Mouse (Mus musculus) limb, embryonic 10.5 days (tissue): ENCODE measurements around the gene Hnmt. TPM values are rescaled to one million over a fixed set of nuclear protein-coding genes. Genes with fewer than 3 reads are reported as not detected.
A peak's percentile ranks its signal among the peaks of the same experiment; 100 is the strongest.
"Not testable (repeated sequence)": the region's sequence is repeated elsewhere in the genome, so short reads cannot be mapped to it uniquely, and the experiment has no call there.

ENCODE experiments used
- DNase-seq: peaks from one replicate; pipeline ENCODE4 v3.0.0-alpha.2; 2017; ENCODE audit warnings: low spot score
- H3K27ac ChIP-seq: fragments of 300-500 bp; sonication (generic); 2 replicates; pipeline ENCODE4 v1.5.1; 2016; ENCODE audit warnings: mild to moderate bottlenecking
- H3K27me3 ChIP-seq: fragments of 300-500 bp; sonication (generic); 2 replicates; pipeline ENCODE4 v1.6.1; 2016; ENCODE audit warnings: low read depth, mild to moderate bottlenecking; ENCODE audit not compliant: poor library complexity, severe bottlenecking
- H3K36me3 ChIP-seq: fragments of 300-500 bp; sonication (generic); 2 replicates; pipeline ENCODE4 v1.6.1; 2016; ENCODE audit warnings: mild to moderate bottlenecking, moderate library complexity
- H3K4me1 ChIP-seq: fragments of 300-500 bp; sonication (generic); 2 replicates; pipeline ENCODE4 v1.6.1; 2016
- H3K4me3 ChIP-seq: fragments of 300-500 bp; sonication (generic); 2 replicates; pipeline ENCODE4 v1.5.1; 2016; ENCODE audit warnings: mild to moderate bottlenecking, moderate library complexity
- H3K9me3 ChIP-seq: fragments of 300-500 bp; sonication (generic); replicated peaks from 2 replicates; pipeline ENCODE4 v1.6.1; 2016; ENCODE audit warnings: mild to moderate bottlenecking
- WGBS: fragments of 180-500 bp; shearing (Covaris S2); methylation state at CpG from one replicate; pipeline ENCODE4 v1.1.7; 2016; 5-methylcytosine and 5-hydroxymethylcytosine counted together
- polyA plus RNA-seq: library from polyadenylated mRNA; unstranded; fragments of >200 nt; fragmentation: Nextera tagmentation; extraction: Ambion mirVana; gene quantifications from 2 replicates; pipeline ENCODE4 v1.2.1, GENCODE M21; 2016

Gene Hnmt
- polyA plus RNA-seq: 0.53 and 0.83 TPM in 2 replicates

- Histone ChIP-seq H3K27ac (peak within 1 kb of the TSS; percentile 66), H3K27me3 (no peaks in the 10 kb centered on the region), H3K4me1 (peaks cover 9% of the 10 kb centered on the region), H3K9me3 (no peaks in the 10 kb centered on the region), H3K36me3 (no peaks in the 10 kb centered on the region), H3K4me3 (peak within 1 kb of the TSS; percentile 41)
- WGBS: 64% methylated on average over 7 of the region's 7 CpGs
- no peak for DNase-seq
Measured at GRCm38 (mm10) chr2:24049344-24049990, at the start of gene Hnmt. Hnmt (minus strand) TSS chr2:24049394.

DNA sequence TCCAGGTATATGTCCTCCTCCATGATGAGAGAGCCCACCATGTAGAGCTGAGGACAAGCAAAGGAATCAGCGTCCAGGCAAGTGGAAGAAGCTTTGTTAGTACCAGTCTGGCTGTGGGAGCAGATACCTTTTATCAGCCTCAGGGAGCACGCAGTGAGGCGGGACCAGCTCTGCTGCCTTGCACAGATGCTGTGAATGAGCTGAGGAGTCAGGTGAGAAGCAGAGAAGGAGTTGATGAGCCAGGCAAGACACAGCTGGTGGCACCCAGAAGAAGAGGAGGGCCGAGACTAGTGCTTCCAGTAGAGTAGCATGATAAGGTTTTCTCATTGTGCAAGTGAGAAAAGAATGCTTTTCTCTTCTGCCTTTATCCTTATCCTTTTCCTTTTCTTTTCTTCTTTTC lies 47.3 kb upstream of the Hnmt start, which contains the start of gene Tbpl2:
TSS of gene Tbpl2 (minus strand) at position 101 of the 400 bp plus-strand sequence.
- H3K36me3 ChIP-seq: no peaks in the 10 kb centered on the region
- no peak within 1 kb of the TSS for H3K27ac ChIP-seq
- H3K4me1 ChIP-seq: no peaks in the 10 kb centered on the region
- H3K4me3 ChIP-seq: no peak within 1 kb of the TSS
- no peaks in the 10 kb centered on the region for H3K27me3 ChIP-seq
- no peak for DNase-seq
- H3K9me3 ChIP-seq: no peaks in the 10 kb centered on the region
- 85% methylated on average over 4 of the region's 4 CpGs for WGBS

GRCm38 (mm10) chr2:24090921-24091320 lies 41.7 kb upstream of the Hnmt start:
- no peaks in the 10 kb centered on the region for H3K4me1 ChIP-seq
- H3K9me3 ChIP-seq: no peaks in the 10 kb centered on the region
- no peak overlapping the region for H3K4me3 ChIP-seq
- H3K36me3 ChIP-seq: no peaks in the 10 kb centered on the region
- no peaks in the 10 kb centered on the region for H3K27me3 ChIP-seq
- 79% methylated on average over 1 of the region's 1 CpGs for WGBS
- DNase-seq: no peak
- H3K27ac ChIP-seq: no peak overlapping the region

- no peak for DNase-seq
- Histone ChIP-seq H3K4me1 (peaks cover 9% of the 10 kb centered on the region), H3K27me3 (no peaks in the 10 kb centered on the region), H3K27ac (no peak overlapping the region), H3K9me3 (no peaks in the 10 kb centered on the region), H3K36me3 (no peaks in the 10 kb centered on the region), H3K4me3 (no peak overlapping the region)
- 87% methylated on average over 3 of the region's 3 CpGs for WGBS
Measured at GRCm38 (mm10) chr2:24050459-24050858, 1.3 kb upstream of the Hnmt start.

- WGBS: 17% methylated on average over 16 of the region's 16 CpGs
- Histone ChIP-seq H3K27ac (peak overlapping the region; percentile 66), H3K9me3 (no peaks in the 10 kb centered on the region), H3K4me1 (peaks cover 9% of the 10 kb centered on the region), H3K36me3 (no peaks in the 10 kb centered on the region), H3K4me3 (peak overlapping the region; percentile 41), H3K27me3 (no peaks in the 10 kb centered on the region)
- peak; percentile 35 for DNase-seq
Measured at GRCm38 (mm10) chr2:24048480-24049097, 605 bp downstream of the Hnmt start.

- peak overlapping the region; percentile 41 for H3K4me3 ChIP-seq
- H3K27me3 ChIP-seq: no peaks in the 10 kb centered on the region
- no peak overlapping the region; the same call in 1 of the 2 replicates for H3K27ac ChIP-seq
- DNase-seq: no peak
- peaks cover 9% of the 10 kb centered on the region for H3K4me1 ChIP-seq
- no peaks in the 10 kb centered on the region for H3K9me3 ChIP-seq
- 78% methylated on average over 6 of the region's 6 CpGs for WGBS
- no peaks in the 10 kb centered on the region for H3K36me3 ChIP-seq
Measured at GRCm38 (mm10) chr2:24047551-24048479, 1.4 kb downstream of the Hnmt start.

- Histone ChIP-seq H3K27me3 (no peaks in the 10 kb centered on the region), H3K27ac (no peak overlapping the region), H3K4me3 (no peak overlapping the region), H3K4me1 (no peaks in the 10 kb centered on the region; the same call in 1 of the 2 replicates), H3K9me3 (no peaks in the 10 kb centered on the region), H3K36me3 (no peaks in the 10 kb centered on the region)
- DNase-seq: no peak
- WGBS: 94% methylated on average over 1 of the region's 1 CpGs
Measured at GRCm38 (mm10) chr2:24042901-24043300, 6.3 kb downstream of the Hnmt start.

- H3K9me3 ChIP-seq: no peaks in the 10 kb centered on the region
- no peaks in the 10 kb centered on the region for H3K4me1 ChIP-seq
- WGBS: 95% methylated on average over 1 of the region's 1 CpGs
- H3K36me3 ChIP-seq: no peaks in the 10 kb centered on the region
- no peaks in the 10 kb centered on the region for H3K27me3 ChIP-seq
- H3K4me3 ChIP-seq: no peak overlapping the region
- no peak overlapping the region for H3K27ac ChIP-seq
- no peak for DNase-seq
Measured at GRCm38 (mm10) chr2:24040531-24040930, 8.7 kb downstream of the Hnmt start.

- not testable (repeated sequence) for H3K4me1 ChIP-seq, H3K9me3 ChIP-seq, H3K27ac ChIP-seq, H3K36me3 ChIP-seq, H3K4me3 ChIP-seq, DNase-seq, H3K27me3 ChIP-seq
Measured at GRCm38 (mm10) chr2:24019386-24019785, 29.8 kb downstream of the Hnmt start.

DNA sequence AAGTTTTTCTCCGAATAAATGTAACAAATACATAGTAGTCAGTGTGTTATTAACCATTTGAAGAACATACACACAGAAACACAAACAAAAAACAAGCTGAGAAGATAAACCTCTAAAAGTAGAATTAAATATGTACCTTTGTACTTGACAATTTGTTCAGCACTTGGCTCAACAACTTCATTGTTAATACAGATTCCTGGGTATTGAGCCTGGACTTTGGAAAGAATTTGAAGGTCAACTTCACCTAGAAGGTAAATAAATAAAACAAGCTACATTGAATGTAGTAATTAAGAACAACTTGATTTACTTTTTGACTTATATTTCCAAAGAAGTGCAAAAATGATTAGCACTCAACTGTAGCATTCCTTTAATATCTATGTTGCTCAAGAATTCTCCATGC lies 30.2 kb downstream of the Hnmt start:
- 92% methylated on average over 1 of the region's 1 CpGs for WGBS
- H3K36me3 ChIP-seq: no peaks in the 10 kb centered on the region
- no peaks in the 10 kb centered on the region for H3K9me3 ChIP-seq
- no peaks in the 10 kb centered on the region for H3K4me1 ChIP-seq
- no peak for DNase-seq
- no peak overlapping the region for H3K4me3 ChIP-seq
- H3K27ac ChIP-seq: no peak overlapping the region
- no peaks in the 10 kb centered on the region for H3K27me3 ChIP-seq

DNA sequence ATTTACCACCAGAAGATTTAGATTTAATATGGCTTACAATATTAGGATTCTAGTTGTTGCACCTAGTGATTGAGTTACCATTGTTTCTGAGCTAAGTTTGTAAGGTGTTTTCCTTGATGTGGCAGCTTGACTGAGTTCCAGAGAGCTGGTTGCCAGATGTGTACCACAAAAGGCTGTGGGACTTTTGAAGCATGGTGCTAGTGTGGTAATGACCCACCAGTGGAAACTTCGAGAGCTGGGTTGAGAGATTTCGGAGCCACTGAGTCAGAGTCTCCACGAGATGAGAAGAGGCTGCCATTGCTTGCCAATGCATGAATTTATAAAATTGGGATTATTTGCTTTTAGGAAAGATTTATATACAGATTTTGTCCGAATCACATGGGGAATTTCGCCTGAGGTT lies 34.2 kb downstream of the Hnmt start:
- 88% methylated on average over 5 of the region's 5 CpGs for WGBS
- DNase-seq: no peak
- no peaks in the 10 kb centered on the region for H3K9me3 ChIP-seq
- no peaks in the 10 kb centered on the region for H3K27me3 ChIP-seq
- H3K27ac ChIP-seq: no peak overlapping the region
- H3K36me3 ChIP-seq: no peaks in the 10 kb centered on the region
- H3K4me3 ChIP-seq: no peak overlapping the region
- no peaks in the 10 kb centered on the region for H3K4me1 ChIP-seq

DNA sequence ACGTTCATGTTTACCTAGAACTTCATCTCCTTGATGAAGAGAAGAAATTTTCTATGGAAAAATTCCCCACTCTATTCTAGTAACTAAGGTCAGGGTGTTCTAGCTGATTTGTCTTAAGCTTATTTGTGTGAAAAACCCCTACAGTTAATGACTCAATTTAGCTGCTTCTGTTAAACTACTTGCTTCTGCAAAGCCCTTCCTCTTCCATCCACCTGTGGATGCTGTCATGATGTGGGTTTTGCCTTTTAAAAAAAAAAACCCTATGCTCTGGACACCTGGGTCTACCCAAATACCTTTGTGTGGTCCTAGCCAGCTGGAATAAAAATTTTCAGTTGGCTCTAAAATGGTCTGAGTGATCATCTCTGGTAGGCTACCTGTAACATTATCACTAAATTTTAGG lies 49.9 kb downstream of the Hnmt start:
- Histone ChIP-seq H3K4me3 (no peak overlapping the region), H3K27ac (no peak overlapping the region), H3K36me3 (no peaks in the 10 kb centered on the region), H3K9me3 (no peaks in the 10 kb centered on the region), H3K4me1 (no peaks in the 10 kb centered on the region), H3K27me3 (no peaks in the 10 kb centered on the region)
- DNase-seq: no peak
- 89% methylated on average over 1 of the region's 1 CpGs for WGBS

DNA sequence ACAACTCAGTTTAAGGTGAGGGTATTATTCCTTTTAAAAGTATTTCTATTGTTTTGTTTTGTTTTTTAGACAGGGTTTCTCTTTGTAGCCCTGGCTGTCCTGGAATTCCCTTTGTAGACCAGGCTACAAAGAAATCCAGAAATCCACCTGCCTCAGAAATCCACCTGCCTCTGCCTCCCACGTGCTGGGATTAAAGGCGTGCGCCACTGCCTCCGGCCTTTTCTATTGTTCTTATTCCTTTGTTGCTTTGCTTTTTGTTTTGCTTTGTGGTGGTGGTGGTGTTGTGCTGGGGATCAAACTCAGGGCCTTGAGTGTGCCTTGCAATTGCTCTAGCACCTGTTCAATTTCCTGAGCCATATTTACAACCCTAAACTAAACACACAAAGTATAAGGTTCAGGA lies 50.4 kb downstream of the Hnmt start:
- 91% methylated on average over 4 of the region's 4 CpGs for WGBS
- H3K27ac ChIP-seq: no peak overlapping the region
- no peaks in the 10 kb centered on the region for H3K27me3 ChIP-seq
- H3K9me3 ChIP-seq: no peaks in the 10 kb centered on the region
- no peaks in the 10 kb centered on the region for H3K4me1 ChIP-seq
- no peak for DNase-seq
- H3K4me3 ChIP-seq: no peak overlapping the region
- no peaks in the 10 kb centered on the region for H3K36me3 ChIP-seq
